Mouse (Mus musculus) adrenal gland, adult (tissue): ENCODE results near the gene Plcd1.

ENCODE experiments used
- DNase-seq, 2 experiments: peaks; one replicate each; pipeline ENCODE4 v3.0.0; 2022 to 2023; ENCODE audit warnings: low spot score in 1 of 2; ENCODE audit not compliant: inconsistent age in 2 of 2

Plcd1 gene

GRCm38 (mm10) chr9:119093419-119094295 lies at the start of gene Plcd1:
Gene Plcd1 (minus strand): TSS chr9:119093502.
- DNase-seq = peak; percentile 91 to 93

- DNase-seq = peak; percentile 34 to 68
Observed at GRCm38 (mm10) chr9:119142066-119142465, 48.8 kb upstream of the Plcd1 start.

- DNase-seq = no peak
Observed at GRCm38 (mm10) chr9:119138836-119139235, 45.5 kb upstream of the Plcd1 start.

- DNase-seq = no peak
Observed at GRCm38 (mm10) chr9:119130692-119131091, 37.4 kb upstream of the Plcd1 start.

DNA sequence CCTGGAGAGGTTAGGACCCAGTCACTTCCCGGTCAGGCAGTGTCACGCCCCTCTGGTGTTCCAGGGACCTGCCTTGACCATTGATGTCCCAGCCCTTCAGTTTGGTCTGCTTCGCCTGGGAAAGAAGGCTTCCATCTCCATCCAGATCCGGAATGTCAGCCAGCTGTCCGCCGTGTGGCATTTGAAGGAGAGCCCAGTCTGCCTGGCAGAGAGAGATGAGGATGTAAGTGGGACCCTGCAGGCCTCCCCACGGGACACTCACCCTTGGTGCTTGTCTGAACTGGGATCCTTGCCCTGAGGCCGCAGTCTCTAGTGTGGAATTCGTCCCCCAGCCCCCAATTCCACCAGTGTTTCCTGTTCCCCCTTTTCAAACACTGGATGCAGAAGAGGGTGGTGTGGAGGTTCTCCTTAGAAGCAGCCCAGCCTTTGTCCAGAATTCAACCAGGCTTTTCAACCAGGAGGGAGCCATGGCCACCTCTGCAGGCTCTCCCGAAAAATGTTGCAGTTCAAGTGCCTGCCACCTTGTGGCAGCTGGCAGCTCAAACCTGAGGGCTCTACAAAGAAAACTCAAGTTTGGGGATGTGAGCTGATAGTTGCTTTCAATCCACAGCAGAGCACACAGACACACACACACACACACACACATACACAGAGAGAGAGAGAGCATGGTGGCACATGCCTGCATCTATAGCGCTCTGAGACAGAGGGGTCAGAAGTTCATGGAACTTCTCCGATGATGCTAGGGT lies 35.3 kb upstream of the Plcd1 start:
- no peak for DNase-seq

GRCm38 (mm10) chr9:119122596-119123369 lies 29.5 kb upstream of the Plcd1 start:
- DNase-seq = no peak

GRCm38 (mm10) chr9:119120168-119120560 lies 26.9 kb upstream of the Plcd1 start:
- DNase-seq = no peak

DNA sequence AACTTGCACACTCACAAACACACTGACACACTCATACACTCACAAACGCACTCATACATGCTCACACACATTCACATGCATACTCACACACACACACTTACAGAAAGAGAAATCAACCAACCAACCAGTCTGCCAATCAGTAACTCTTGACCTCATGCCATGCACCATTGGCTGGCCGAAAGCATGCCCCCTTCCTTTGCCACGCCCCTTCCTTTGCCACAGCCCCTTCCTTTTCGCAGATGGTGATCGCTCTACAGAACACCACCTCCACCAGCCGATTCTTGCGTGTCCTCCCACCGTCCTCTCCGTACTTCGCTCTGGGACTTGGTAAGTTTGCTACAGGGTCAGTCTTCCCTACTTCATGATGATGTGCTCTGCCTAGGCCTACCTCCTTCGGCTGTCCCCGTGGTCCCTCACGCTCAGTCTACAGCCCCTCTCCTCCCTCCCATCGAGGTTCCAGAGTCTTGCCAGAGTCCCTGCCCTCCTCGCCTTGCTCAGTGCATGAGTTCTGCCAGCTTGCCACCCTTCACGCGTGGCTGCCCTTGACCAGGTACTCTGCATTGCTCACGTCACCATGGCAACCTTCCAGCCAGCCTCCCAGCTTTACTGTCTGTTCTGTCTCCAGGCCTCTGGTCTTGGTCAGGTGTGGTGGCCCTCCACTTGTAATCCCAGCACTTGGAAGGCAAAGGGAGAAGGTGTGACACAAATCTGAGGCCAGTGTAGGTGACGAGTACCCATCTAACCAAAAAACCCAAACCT lies 26.3 kb upstream of the Plcd1 start:
- no peak for DNase-seq

DNA sequence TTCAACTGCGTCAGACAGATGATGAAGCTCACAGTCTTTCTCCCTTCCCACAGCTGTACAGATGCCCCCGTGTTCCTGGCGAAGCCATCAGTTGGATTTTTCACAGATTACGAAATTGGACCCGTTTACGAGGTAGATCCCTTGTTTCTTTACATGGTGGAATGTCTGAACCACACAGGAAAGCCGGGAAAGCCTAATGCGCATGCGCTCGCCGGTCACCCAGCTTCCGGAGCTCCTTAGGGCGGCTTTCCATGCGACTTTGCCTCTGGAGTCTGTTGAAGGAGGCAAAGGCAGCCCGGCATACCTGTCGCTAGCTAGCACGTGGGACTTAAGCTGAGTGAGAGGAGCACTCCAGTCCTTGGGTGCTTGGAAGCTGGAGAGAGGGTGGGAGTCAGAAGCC lies 21.6 kb upstream of the Plcd1 start:
- no peak for DNase-seq

GRCm38 (mm10) chr9:119110640-119111039 lies 17.3 kb upstream of the Plcd1 start:
- no peak for DNase-seq

DNA sequence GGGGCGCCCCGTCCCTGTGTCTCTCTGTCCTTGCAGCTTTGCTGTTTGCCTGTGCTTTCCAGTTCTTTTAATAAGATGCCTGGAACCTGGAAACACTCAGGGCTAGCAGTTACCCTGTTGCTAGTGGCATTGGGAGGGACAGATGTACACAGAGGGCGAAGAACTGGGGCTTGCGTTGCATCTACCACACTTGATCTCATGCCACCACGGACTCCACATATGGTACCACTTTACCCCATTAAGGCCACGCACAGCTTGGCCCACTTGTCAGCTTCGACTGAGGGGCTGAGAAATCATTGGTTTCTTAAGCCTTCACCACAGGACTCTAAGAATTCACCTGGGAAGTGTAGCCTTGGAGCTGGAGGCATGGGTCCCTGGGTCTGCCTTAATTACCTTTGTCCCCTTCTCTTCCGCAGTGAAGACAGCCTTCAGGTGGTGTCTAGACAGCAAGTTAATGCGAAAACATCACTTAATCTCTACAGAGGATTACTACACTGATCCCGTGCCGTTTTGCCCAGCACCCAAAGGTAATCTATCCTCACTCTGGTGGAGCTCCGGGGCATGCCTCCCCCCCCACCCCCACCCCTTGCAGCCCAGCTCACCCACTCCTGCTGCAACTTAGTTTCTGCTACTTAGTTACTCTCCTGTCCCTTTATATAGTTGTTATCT lies 16.5 kb upstream of the Plcd1 start:
- no peak for DNase-seq

GRCm38 (mm10) chr9:119107566-119107965 lies 14.3 kb upstream of the Plcd1 start:
- DNase-seq = peak; percentile 62 to 77

GRCm38 (mm10) chr9:119102783-119103113 lies 9.4 kb upstream of the Plcd1 start:
- no peak for DNase-seq

GRCm38 (mm10) chr9:119101992-119102782 lies 8.9 kb upstream of the Plcd1 start, which contains the start of gene Dlec1:
Gene Dlec1 (plus strand): TSS chr9:119102478.
- DNase-seq = peak; percentile 86 to 94

DNA sequence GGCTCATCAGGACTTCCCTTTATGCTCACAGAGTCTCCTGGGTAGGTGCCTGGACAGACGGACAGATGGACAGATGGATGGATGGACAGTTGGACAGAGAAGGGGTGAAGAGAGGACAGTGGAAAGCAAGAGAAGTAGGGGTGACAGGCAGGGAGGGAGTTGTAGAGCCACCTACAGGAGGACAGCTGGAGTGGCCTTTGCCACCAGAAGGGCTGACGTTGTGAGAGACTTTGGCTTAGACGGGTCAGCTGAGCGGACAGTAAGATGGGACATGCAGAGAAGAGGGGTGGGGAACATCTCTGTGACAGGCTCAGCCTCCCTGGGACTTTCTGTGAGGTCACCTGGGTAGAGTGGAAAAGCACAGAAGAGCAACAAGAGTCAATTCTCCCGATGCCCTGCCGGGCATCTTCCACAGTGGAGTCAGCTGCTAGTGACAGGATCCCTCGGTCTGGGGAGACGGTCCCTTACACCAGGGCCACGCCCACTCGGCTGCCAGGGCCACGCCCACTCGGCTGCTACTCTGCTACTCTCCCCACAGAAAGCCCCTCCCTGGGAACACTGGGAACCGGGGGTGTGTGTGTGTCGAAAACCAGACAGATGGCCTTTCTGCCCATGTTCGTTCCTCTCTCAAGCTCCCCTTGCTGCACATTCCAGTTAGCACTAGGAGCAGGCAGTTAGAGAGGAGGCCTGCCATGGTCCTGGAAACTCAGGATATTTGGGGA lies 7.0 kb upstream of the Plcd1 start:
- DNase-seq = peak; percentile 54 to 58

GRCm38 (mm10) chr9:119094462-119095109 lies 1.3 kb upstream of the Plcd1 start:
- peak in 1 of 2 experiments; percentile 32 for DNase-seq

- peak; percentile 51 to 67 for DNase-seq
Observed at GRCm38 (mm10) chr9:119092473-119093418, 556 bp downstream of the Plcd1 start.
